Mouse (Mus musculus): ENCODE results near the gene Spag6l. TPM values are rescaled to one million over a fixed set of nuclear protein-coding genes. Genes with fewer than 3 reads are reported as not detected.

Gene Spag6l
- polyA plus RNA-seq, 1 experiment, result not detected

DNA sequence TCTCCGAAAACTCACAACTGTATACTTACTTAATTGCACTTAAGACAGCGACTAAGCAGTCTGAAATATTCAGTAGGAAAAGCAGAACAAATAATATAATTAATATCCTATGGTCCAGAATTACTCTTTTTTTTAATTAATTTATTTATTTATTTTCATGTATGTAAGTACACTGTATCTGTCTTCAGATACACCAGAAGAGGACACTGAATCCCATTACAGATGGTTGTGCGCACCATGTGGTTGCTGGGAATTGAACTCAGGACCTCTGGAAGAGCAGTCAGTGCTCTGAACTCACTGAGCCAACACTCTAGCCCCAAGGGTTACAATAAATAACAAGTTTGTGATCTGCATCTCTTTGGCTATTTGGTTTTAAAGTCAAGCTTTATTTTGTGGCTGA is 415 bp upstream of the Spag6l start:
- 0 out of 2 replicates have a peak, but pooled peaks cover 6% of the 10 kb centered on the region for H3K4me1 ChIP-seq (ENCODE audit: control insufficient read depth, insufficient read depth, insufficient read length, low read length)
- no peak overlapping the region for H3K4me3 ChIP-seq (ENCODE audit: insufficient read depth, low read depth, low read length)
- no peak overlapping the region for H3K27ac ChIP-seq (replicated peaks; ENCODE audit: low read depth, low read length)

DNA sequence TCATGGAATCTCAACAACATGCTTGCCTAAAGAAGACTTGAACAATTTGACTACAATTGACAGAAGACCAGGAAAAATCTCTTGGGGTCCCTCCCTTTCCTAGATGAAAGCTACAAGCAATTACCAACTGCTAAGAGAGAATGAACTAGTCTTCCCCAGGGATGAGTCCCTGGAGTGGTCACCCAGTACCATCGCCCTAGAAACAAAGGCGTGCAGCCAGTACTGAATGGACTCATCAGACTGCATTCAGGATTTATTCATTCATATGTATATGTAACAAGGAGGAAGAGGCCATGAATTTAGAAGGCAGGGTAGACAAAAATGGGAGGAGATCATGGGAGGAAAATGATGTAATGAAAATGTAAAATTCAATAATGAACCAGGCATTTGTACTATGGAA is 3.0 kb downstream of the Spag6l start:
- H3K27ac ChIP-seq (replicated peaks; ENCODE audit: low read depth, low read length), result no peak overlapping the region
- H3K4me3 ChIP-seq (ENCODE audit: insufficient read depth, low read depth, low read length), result no peak overlapping the region
- H3K4me1 ChIP-seq (ENCODE audit: control insufficient read depth, insufficient read depth, insufficient read length, low read length), result 0 out of 2 replicates have a peak, but pooled peaks cover 6% of the 10 kb centered on the region

DNA sequence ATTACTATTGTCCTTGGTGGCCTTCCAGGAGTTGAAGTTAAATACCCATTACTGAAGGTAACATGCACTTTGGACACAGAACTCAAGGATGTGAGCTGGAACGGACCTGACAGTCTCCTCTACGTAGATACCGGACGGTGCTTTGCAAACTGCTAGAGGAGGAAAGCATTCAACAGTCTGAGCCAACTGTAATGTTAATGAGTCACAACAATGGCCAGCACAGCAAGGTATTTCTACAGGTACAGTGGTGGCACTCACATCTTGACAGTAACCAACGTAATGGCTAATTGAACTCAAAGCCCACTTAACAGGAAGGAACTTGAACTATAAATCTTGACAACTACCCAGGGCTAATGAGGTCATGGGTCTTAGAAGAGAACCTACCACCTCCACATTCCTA is 3.8 kb downstream of the Spag6l start:
- H3K27ac ChIP-seq (replicated peaks; ENCODE audit: low read depth, low read length), result no peak overlapping the region
- 0 out of 2 replicates have a peak, but pooled peaks cover 6% of the 10 kb centered on the region for H3K4me1 ChIP-seq (ENCODE audit: control insufficient read depth, insufficient read depth, insufficient read length, low read length)
- H3K4me3 ChIP-seq (ENCODE audit: insufficient read depth, low read depth, low read length), result no peak overlapping the region

DNA sequence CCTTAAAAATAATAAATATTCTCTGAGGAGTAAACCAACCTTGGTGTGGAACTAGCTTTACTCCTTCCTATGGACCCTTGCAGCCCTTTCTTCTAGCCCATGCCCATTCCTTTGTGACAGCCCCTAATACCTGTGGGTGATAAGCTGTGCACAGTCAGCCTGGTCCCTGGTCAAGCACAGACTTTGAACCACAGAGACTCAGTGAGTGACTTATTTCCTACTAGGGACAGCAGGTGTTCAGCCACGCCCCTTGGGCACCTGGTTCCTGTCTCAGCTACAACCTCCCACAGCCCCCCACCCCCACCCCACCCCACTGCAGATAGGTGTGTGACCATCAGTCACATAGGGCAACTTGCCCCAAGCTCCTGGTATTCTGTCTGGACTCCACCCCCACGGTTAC is 22.9 kb downstream of the Spag6l start:
- Histone ChIP-seq H3K4me1 (ENCODE audit: control insufficient read depth, insufficient read depth, insufficient read length, low read length) (no peaks in the 10 kb centered on the region), H3K4me3 (ENCODE audit: insufficient read depth, low read depth, low read length) (no peak overlapping the region)

More for the DNA sequence above, 22.9 kb downstream of the Spag6l start:
- no peak overlapping the region for H3K27ac ChIP-seq (replicated peaks; ENCODE audit: low read depth, low read length)

Other genes with a start within 250 kb of the Spag6l start
- 9.8 and 17.0 TPM in 2 replicates for gene Fgd4, start 228.9 kb downstream of the Spag6l start, polyA plus RNA-seq (2012; ENCODE audit: insufficient read depth, insufficient read length, missing spikeins)
- gene Olfr19, start 153.1 kb downstream of the Spag6l start, polyA plus RNA-seq (2012; ENCODE audit: insufficient read depth, insufficient read length, missing spikeins), result not detected in 2 replicates
- not detected in 2 replicates for gene Igll1, start 34.5 kb upstream of the Spag6l start, polyA plus RNA-seq (2012; ENCODE audit: insufficient read depth, insufficient read length, missing spikeins)
- 22.0 and 30.5 TPM in 2 replicates for gene Top3b, start 41.3 kb upstream of the Spag6l start, polyA plus RNA-seq (2012; ENCODE audit: insufficient read depth, insufficient read length, missing spikeins)
- 2.9 TPM in 1 of 2 replicates, not detected in the other for gene Vpreb1, start 41.4 kb upstream of the Spag6l start, polyA plus RNA-seq (2012; ENCODE audit: insufficient read depth, insufficient read length, missing spikeins)
- gene Ppm1f, start 67.0 kb upstream of the Spag6l start, polyA plus RNA-seq (2012; ENCODE audit: insufficient read depth, insufficient read length, missing spikeins), result 10.7 and 12.8 TPM in 2 replicates
- gene Mapk1, start 153.9 kb upstream of the Spag6l start, polyA plus RNA-seq (2012; ENCODE audit: insufficient read depth, insufficient read length, missing spikeins), result 76.5 and 81.1 TPM in 2 replicates
- gene Ypel1, start 240.2 kb upstream of the Spag6l start, polyA plus RNA-seq (2012; ENCODE audit: insufficient read depth, insufficient read length, missing spikeins), result 1.0 and 3.8 TPM in 2 replicates

All from brown adipose tissue, adult 24 weeks (tissue).